Mouse (Mus musculus): ENCODE data around the gene Nudt9.

- TF ChIP-seq CTCF (IDR thresholded peaks at IDR 0.05) (no peak), EP300 (IDR thresholded peaks at IDR 0.05) (no peak)
Observed at GRCm38 (mm10) chr5:104060429-104060828, 14.3 kb downstream of the Nudt9 start.
